Mouse (Mus musculus): ENCODE data around the gene Gm11027. TPM values are rescaled to one million over a fixed set of nuclear protein-coding genes. Genes with fewer than 3 reads are reported as not detected.

The Gm11027 gene
- polyA plus RNA-seq, 1 experiment from 2014 or later: not detected

- Histone ChIP-seq H3K4me3 (replicated peaks; ENCODE audit: low read depth, low read length) (no peak overlapping the region), H3K9me3 (ENCODE audit: control insufficient read depth, low read length) (no peaks in the 10 kb centered on the region), H3K36me3 (ENCODE audit: control insufficient read depth, insufficient read depth, low read length) (no peaks in the 10 kb centered on the region), H3K27me3 (ENCODE audit: control insufficient read depth, insufficient read depth, low read length) (no peaks in the 10 kb centered on the region), H3K4me1 (ENCODE audit: control insufficient read depth, insufficient read depth, low read length) (no peaks in the 10 kb centered on the region), H3K9ac (replicated peaks; ENCODE audit: low read length) (no peak overlapping the region), H3K4me2 (ENCODE audit: low read length) (no peak overlapping the region), H3K27ac (replicated peaks; ENCODE audit: low read depth, low read length) (no peak overlapping the region)
- DNase-seq: no peak
- ATAC-seq (ENCODE audit: low FRiP score, low TSS enrichment): no peak
- 93% methylated on average over 2 of the region's 2 CpGs for WGBS
These were observed 33.4 kb downstream of the Gm11027 start for GRCm38 (mm10) chr12:116308612-116309011.

GRCm38 (mm10) chr12:116313816-116314215 is 38.6 kb downstream of the Gm11027 start:
- Histone ChIP-seq H3K4me2 (ENCODE audit: low read length) (no peak overlapping the region), H3K27me3 (ENCODE audit: control insufficient read depth, insufficient read depth, low read length) (no peaks in the 10 kb centered on the region), H3K9ac (replicated peaks; ENCODE audit: low read length) (no peak overlapping the region), H3K36me3 (ENCODE audit: control insufficient read depth, insufficient read depth, low read length) (no peaks in the 10 kb centered on the region), H3K9me3 (ENCODE audit: control insufficient read depth, low read length) (no peaks in the 10 kb centered on the region), H3K4me3 (replicated peaks; ENCODE audit: low read depth, low read length) (no peak overlapping the region), H3K27ac (replicated peaks; ENCODE audit: low read depth, low read length) (no peak overlapping the region), H3K4me1 (ENCODE audit: control insufficient read depth, insufficient read depth, low read length) (no peaks in the 10 kb centered on the region)
- ATAC-seq (ENCODE audit: low FRiP score, low TSS enrichment) (no peak), DNase-seq (no peak)
- 89% methylated on average over 1 of the region's 1 CpGs for WGBS

GRCm38 (mm10) chr12:116315498-116315897 is 40.3 kb downstream of the Gm11027 start:
- 90% methylated on average over 3 of the region's 3 CpGs for WGBS

GRCm38 (mm10) chr12:116317818-116318217 is 42.6 kb downstream of the Gm11027 start:
- Histone ChIP-seq H3K4me1 (ENCODE audit: control insufficient read depth, insufficient read depth, low read length) (no peaks in the 10 kb centered on the region), H3K4me3 (replicated peaks; ENCODE audit: low read depth, low read length) (no peak overlapping the region), H3K36me3 (ENCODE audit: control insufficient read depth, insufficient read depth, low read length) (0 out of 2 replicates have a peak, but pooled peaks cover 3% of the 10 kb centered on the region), H3K9ac (replicated peaks; ENCODE audit: low read length) (no peak overlapping the region), H3K27ac (replicated peaks; ENCODE audit: low read depth, low read length) (no peak overlapping the region), H3K27me3 (ENCODE audit: control insufficient read depth, insufficient read depth, low read length) (no peaks in the 10 kb centered on the region), H3K4me2 (ENCODE audit: low read length) (no peak overlapping the region), H3K9me3 (ENCODE audit: control insufficient read depth, low read length) (no peaks in the 10 kb centered on the region)
- 91% methylated on average over 1 of the region's 1 CpGs for WGBS
- ATAC-seq (ENCODE audit: low FRiP score, low TSS enrichment) (no peak), DNase-seq (no peak)

More at GRCm38 (mm10) chr12:116315498-116315897, 40.3 kb downstream of the Gm11027 start:
- H3K9me3 ChIP-seq (ENCODE audit: control insufficient read depth, low read length): no peaks in the 10 kb centered on the region
- H3K27ac ChIP-seq (replicated peaks; ENCODE audit: low read depth, low read length): no peak overlapping the region
- no peak for ATAC-seq (ENCODE audit: low FRiP score, low TSS enrichment)
- no peaks in the 10 kb centered on the region for H3K27me3 ChIP-seq (ENCODE audit: control insufficient read depth, insufficient read depth, low read length)
- H3K36me3 ChIP-seq (ENCODE audit: control insufficient read depth, insufficient read depth, low read length): no peaks in the 10 kb centered on the region
- H3K4me3 ChIP-seq (replicated peaks; ENCODE audit: low read depth, low read length): no peak overlapping the region
- no peak overlapping the region for H3K9ac ChIP-seq (replicated peaks; ENCODE audit: low read length)
- no peaks in the 10 kb centered on the region for H3K4me1 ChIP-seq (ENCODE audit: control insufficient read depth, insufficient read depth, low read length)
- DNase-seq: no peak
- no peak overlapping the region for H3K4me2 ChIP-seq (ENCODE audit: low read length)

Small RNA genes within 50 kb of the gene (microRNA-seq; reads per million reads assigned to microRNA genes)
- gene Gm23190: not detected

Other genes with a start within 250 kb of the Gm11027 start
- 63.3 and 65.3 TPM in 2 replicates for gene Zfp386, start 227.7 kb upstream of the Gm11027 start, polyA plus RNA-seq (2014; fragmentation: Nextera tagmentation; extraction: Ambion mirVana)
- 0.55 and 0.97 TPM in 2 replicates for gene Vipr2, start 197.7 kb upstream of the Gm11027 start, polyA plus RNA-seq (2014; fragmentation: Nextera tagmentation; extraction: Ambion mirVana)
- gene Wdr60, start 12.4 kb upstream of the Gm11027 start, polyA plus RNA-seq (2014; fragmentation: Nextera tagmentation; extraction: Ambion mirVana): 15.9 and 17.9 TPM in 2 replicates
- gene Esyt2, start 5.8 kb downstream of the Gm11027 start, polyA plus RNA-seq (2014; fragmentation: Nextera tagmentation; extraction: Ambion mirVana): 13.3 and 18.5 TPM in 2 replicates
- 6.2 and 12.7 TPM in 2 replicates for gene Ncapg2, start 130.0 kb downstream of the Gm11027 start, polyA plus RNA-seq (2014; fragmentation: Nextera tagmentation; extraction: Ambion mirVana)
- 15.8 and 18.3 TPM in 2 replicates for gene Ptprn2, start 210.3 kb downstream of the Gm11027 start, polyA plus RNA-seq (2014; fragmentation: Nextera tagmentation; extraction: Ambion mirVana)

Measured in midbrain, embryonic 14.5 days (tissue).